Mouse (Mus musculus): ENCODE measurements around the gene Pofut1. TPM values are rescaled to one million over a fixed set of nuclear protein-coding genes. Genes with fewer than 3 reads are reported as not detected.
"Not testable (repeated sequence)": the region's sequence is repeated elsewhere in the genome, so short reads cannot be mapped to it uniquely, and the experiment has no call there.

The Pofut1 gene
- polyA plus RNA-seq, 1 experiment from 2014 or later = 3.9 TPM

- ATAC-seq (replicated peaks; ENCODE audit: insufficient number of reproducible peaks, insufficient read depth, low FRiP score, low read depth); H3K9ac ChIP-seq; H3K4me2 ChIP-seq; H3K4me1 ChIP-seq (replicated peaks); H3K4me3 ChIP-seq; H3K36me3 ChIP-seq; H3K9me3 ChIP-seq (replicated peaks); H3K27me3 ChIP-seq; H3K27ac ChIP-seq: not testable (repeated sequence)
- WGBS = 52% methylated on average over 8 of the region's 8 CpGs
Observed at GRCm38 (mm10) chr2:153270231-153270915, 29.0 kb downstream of the Pofut1 start.

- H3K4me2 ChIP-seq; H3K9ac ChIP-seq; H3K4me3 ChIP-seq; H3K27me3 ChIP-seq; H3K27ac ChIP-seq; H3K36me3 ChIP-seq; H3K9me3 ChIP-seq (replicated peaks); H3K4me1 ChIP-seq (replicated peaks): not testable (repeated sequence)
- 69% methylated on average over 6 of the region's 6 CpGs for WGBS
- ATAC-seq (replicated peaks; ENCODE audit: insufficient number of reproducible peaks, insufficient read depth, low FRiP score, low read depth) = peak; percentile 50; the same call in 1 of the 2 replicates
Observed at GRCm38 (mm10) chr2:153274200-153274918, 33.0 kb downstream of the Pofut1 start.

- ATAC-seq (replicated peaks; ENCODE audit: insufficient number of reproducible peaks, insufficient read depth, low FRiP score, low read depth) = no peak
- Histone ChIP-seq H3K9me3 (replicated peaks) (no peaks in the 10 kb centered on the region), H3K27me3 (no peaks in the 10 kb centered on the region), H3K36me3 (no peaks in the 10 kb centered on the region), H3K27ac (no peak overlapping the region), H3K4me3 (no peak overlapping the region), H3K4me1 (replicated peaks) (no peaks in the 10 kb centered on the region), H3K4me2 (no peak overlapping the region), H3K9ac (no peak overlapping the region)
- WGBS = 83% methylated on average over 6 of the region's 6 CpGs
Observed at GRCm38 (mm10) chr2:153274919-153275247, 33.5 kb downstream of the Pofut1 start.

GRCm38 (mm10) chr2:153275577-153275976 is 34.2 kb downstream of the Pofut1 start:
- H3K9ac ChIP-seq; H3K27me3 ChIP-seq; H3K4me2 ChIP-seq; H3K9me3 ChIP-seq (replicated peaks); ATAC-seq (replicated peaks; ENCODE audit: insufficient number of reproducible peaks, insufficient read depth, low FRiP score, low read depth); H3K4me1 ChIP-seq (replicated peaks); H3K27ac ChIP-seq; H3K4me3 ChIP-seq; H3K36me3 ChIP-seq: not testable (repeated sequence)
- WGBS = 67% methylated on average over 3 of the region's 3 CpGs

GRCm38 (mm10) chr2:153276440-153276839 is 35.1 kb downstream of the Pofut1 start:
- no peak overlapping the region for H3K27ac ChIP-seq
- no peaks in the 10 kb centered on the region for H3K27me3 ChIP-seq
- no peak overlapping the region for H3K9ac ChIP-seq
- H3K4me1 ChIP-seq (replicated peaks) = no peaks in the 10 kb centered on the region
- no peak overlapping the region for H3K4me3 ChIP-seq
- H3K36me3 ChIP-seq = no peaks in the 10 kb centered on the region
- WGBS = 90% methylated on average over 8 of the region's 8 CpGs
- no peak for ATAC-seq (replicated peaks; ENCODE audit: insufficient number of reproducible peaks, insufficient read depth, low FRiP score, low read depth)
- no peak overlapping the region for H3K4me2 ChIP-seq
- H3K9me3 ChIP-seq (replicated peaks) = no peaks in the 10 kb centered on the region

GRCm38 (mm10) chr2:153276846-153277245 is 35.5 kb downstream of the Pofut1 start:
- not testable (repeated sequence) for H3K4me3 ChIP-seq; H3K4me1 ChIP-seq (replicated peaks); H3K9me3 ChIP-seq (replicated peaks); H3K9ac ChIP-seq; H3K27me3 ChIP-seq; H3K4me2 ChIP-seq; H3K27ac ChIP-seq; ATAC-seq (replicated peaks; ENCODE audit: insufficient number of reproducible peaks, insufficient read depth, low FRiP score, low read depth); H3K36me3 ChIP-seq
- 97% methylated on average over 5 of the region's 5 CpGs for WGBS

GRCm38 (mm10) chr2:153278357-153278756 is 37.0 kb downstream of the Pofut1 start:
- Histone ChIP-seq H3K4me3 (no peak overlapping the region), H3K9ac (no peak overlapping the region)
- ATAC-seq (replicated peaks; ENCODE audit: insufficient number of reproducible peaks, insufficient read depth, low FRiP score, low read depth) = no peak

GRCm38 (mm10) chr2:153283919-153284318 is 42.6 kb downstream of the Pofut1 start:
- Histone ChIP-seq H3K4me1 (replicated peaks) (peaks cover 3% of the 10 kb centered on the region; the same call in 1 of the 2 replicates), H3K27ac (no peak overlapping the region), H3K4me2 (no peak overlapping the region), H3K4me3 (no peak overlapping the region), H3K36me3 (no peaks in the 10 kb centered on the region), H3K27me3 (no peaks in the 10 kb centered on the region), H3K9ac (no peak overlapping the region), H3K9me3 (replicated peaks) (no peaks in the 10 kb centered on the region)
- 82% methylated on average over 6 of the region's 6 CpGs for WGBS
- no peak for ATAC-seq (replicated peaks; ENCODE audit: insufficient number of reproducible peaks, insufficient read depth, low FRiP score, low read depth)

More at GRCm38 (mm10) chr2:153278357-153278756, 37.0 kb downstream of the Pofut1 start:
- Histone ChIP-seq H3K4me1 (replicated peaks) (no peaks in the 10 kb centered on the region), H3K4me2 (no peak overlapping the region), H3K9me3 (replicated peaks) (no peaks in the 10 kb centered on the region), H3K27ac (no peak overlapping the region), H3K27me3 (no peaks in the 10 kb centered on the region), H3K36me3 (no peaks in the 10 kb centered on the region)
- 78% methylated on average over 5 of the region's 5 CpGs for WGBS

GRCm38 (mm10) chr2:153286524-153286923 is 45.2 kb downstream of the Pofut1 start:
- Histone ChIP-seq H3K4me2 (no peak overlapping the region), H3K9me3 (replicated peaks) (no peaks in the 10 kb centered on the region), H3K4me1 (replicated peaks) (peaks cover 8% of the 10 kb centered on the region), H3K9ac (no peak overlapping the region), H3K36me3 (no peaks in the 10 kb centered on the region), H3K27me3 (no peaks in the 10 kb centered on the region), H3K27ac (no peak overlapping the region), H3K4me3 (no peak overlapping the region)
- WGBS = 73% methylated on average over 4 of the region's 4 CpGs
- no peak for ATAC-seq (replicated peaks; ENCODE audit: insufficient number of reproducible peaks, insufficient read depth, low FRiP score, low read depth)

- 48% methylated on average over 6 of the region's 6 CpGs for WGBS
- Histone ChIP-seq H3K9ac (no peak overlapping the region), H3K9me3 (replicated peaks) (no peaks in the 10 kb centered on the region), H3K4me2 (no peak overlapping the region), H3K27me3 (no peaks in the 10 kb centered on the region), H3K27ac (no peak overlapping the region), H3K4me1 (replicated peaks) (peaks cover 20% of the 10 kb centered on the region), H3K4me3 (no peak overlapping the region), H3K36me3 (no peaks in the 10 kb centered on the region)
- ATAC-seq (replicated peaks; ENCODE audit: insufficient number of reproducible peaks, insufficient read depth, low FRiP score, low read depth) = no peak; the same call in 1 of the 2 replicates
Observed at GRCm38 (mm10) chr2:153287835-153288234, 46.5 kb downstream of the Pofut1 start.

GRCm38 (mm10) chr2:153290938-153291928 is 49.9 kb downstream of the Pofut1 start, which contains the start of gene Kif3b:
Kif3b (plus strand) TSS chr2:153291413.
- Histone ChIP-seq H3K27me3 (no peaks in the 10 kb centered on the region), H3K4me3 (peak within 1 kb of the TSS; percentile 84), H3K27ac (peak within 1 kb of the TSS; percentile 29; the same call in 1 of the 2 replicates), H3K9me3 (replicated peaks) (no peaks in the 10 kb centered on the region), H3K4me1 (replicated peaks) (peaks cover 20% of the 10 kb centered on the region), H3K36me3 (no peaks in the 10 kb centered on the region), H3K4me2 (peak within 1 kb of the TSS; percentile 93), H3K9ac (peak within 1 kb of the TSS; percentile 89)
- peak; percentile 80 for ATAC-seq (replicated peaks; ENCODE audit: insufficient number of reproducible peaks, insufficient read depth, low FRiP score, low read depth)
- under 1% methylated on average over 63 of the region's 63 CpGs for WGBS

Measured in heart, embryonic 15.5 days (tissue).